Mouse (Mus musculus) adrenal gland, adult 2 months (tissue): ENCODE data around the gene Olfr553. TPM values are rescaled to one million over a fixed set of nuclear protein-coding genes. Genes with fewer than 3 reads are reported as not detected.
"Not testable (repeated sequence)": the region's sequence is repeated elsewhere in the genome, so short reads cannot be mapped to it uniquely, and the experiment has no call there.

ENCODE experiments used
- DNase-seq: peaks from one replicate; pipeline ENCODE4 v3.0.0; 2021
- long read RNA-seq: library from polyadenylated mRNA; stranded (forward); transcript quantifications from one replicate; pipeline ENCODE4 v2.0.0, GENCODE M21; 2021
- polyA plus RNA-seq: library from polyadenylated mRNA; depleted of rRNA; stranded (reverse); fragments of >200 nt; gene quantifications from 2 replicates; pipeline ENCODE4 v1.2.3, GENCODE M21; 2012; rRNA removed
- total RNA-seq, 2 experiments: library from RNA; stranded (reverse); gene quantifications; 2 replicates each; pipeline ENCODE4 v1.2.3; 2021

Olfr553 gene
- not detected for total RNA-seq
- polyA plus RNA-seq, result not detected in 2 replicates
- long read RNA-seq, result 0 reads

- no peak for DNase-seq
Measured at GRCm38 (mm10) chr7:102618118-102618517, at the start of gene Olfr553. TSS of gene Olfr553 (minus strand) at chr7:102618218.

GRCm38 (mm10) chr7:102665378-102665777 lies 47.4 kb upstream of the Olfr553 start:
- no peak for DNase-seq

- DNase-seq, result no peak
Measured at GRCm38 (mm10) chr7:102664599-102664998, 46.6 kb upstream of the Olfr553 start, which contains the start of gene Olfr556. TSS of gene Olfr556 (plus strand) at chr7:102664899.

- no peak for DNase-seq
Measured at GRCm38 (mm10) chr7:102658523-102658922, 40.5 kb upstream of the Olfr553 start, which contains the start of gene Olfr555. TSS of gene Olfr555 (plus strand) at chr7:102658823.

- not testable (repeated sequence) for DNase-seq
Measured at GRCm38 (mm10) chr7:102644945-102645344, 26.9 kb upstream of the Olfr553 start.

GRCm38 (mm10) chr7:102638132-102638531 lies 20.1 kb upstream of the Olfr553 start, which contains the start of gene Olfr554:
TSS of gene Olfr554 (plus strand) at chr7:102638432.
- DNase-seq, result no peak

GRCm38 (mm10) chr7:102636665-102637064 lies 18.6 kb upstream of the Olfr553 start:
- DNase-seq, result peak; percentile 30

- DNase-seq, result not testable (repeated sequence)
Measured at GRCm38 (mm10) chr7:102620368-102620767, 2.4 kb upstream of the Olfr553 start.

GRCm38 (mm10) chr7:102619608-102620007 lies 1.6 kb upstream of the Olfr553 start:
- DNase-seq, result no peak

- DNase-seq, result no peak
Measured at GRCm38 (mm10) chr7:102597378-102598031, 20.5 kb downstream of the Olfr553 start, which contains the start of gene Olfr552. TSS of gene Olfr552 (plus strand) at chr7:102597770.

- no peak for DNase-seq
Measured at GRCm38 (mm10) chr7:102591786-102592185, 26.2 kb downstream of the Olfr553 start, which contains the start of gene Olfr551. TSS of gene Olfr551 (minus strand) at chr7:102591886.

GRCm38 (mm10) chr7:102575998-102576397 lies 42.0 kb downstream of the Olfr553 start:
- DNase-seq, result no peak

- DNase-seq, result no peak
Measured at GRCm38 (mm10) chr7:102573174-102573830, 44.7 kb downstream of the Olfr553 start.

GRCm38 (mm10) chr7:102571142-102571541 lies 46.9 kb downstream of the Olfr553 start, which contains the start of gene Olfr550:
TSS of gene Olfr550 (plus strand) at chr7:102571442.
- DNase-seq, result no peak

GRCm38 (mm10) chr7:102566219-102566618 lies 51.8 kb downstream of the Olfr553 start:
- DNase-seq, result no peak

GRCm38 (mm10) chr7:102564999-102565997 lies 52.7 kb downstream of the Olfr553 start, which contains the start of gene Trim21:
TSS of gene Trim21 (minus strand) at chr7:102565486.
- DNase-seq, result peak; percentile 95

Other genes with a start within 250 kb of the Olfr553 start
- gene Rrm1, start 176.5 kb downstream of the Olfr553 start, total RNA-seq, result 10 to 100 TPM; 16.8 to 20.1 TPM
- 3.2 and 4.1 TPM in 2 replicates for gene Rrm1, start 176.5 kb downstream of the Olfr553 start, polyA plus RNA-seq
- not detected for gene Olfr543, start 136.5 kb downstream of the Olfr553 start, total RNA-seq
- not detected in 2 replicates for gene Olfr543, start 136.5 kb downstream of the Olfr553 start, polyA plus RNA-seq
- gene Olfr544, start 129.9 kb downstream of the Olfr553 start, total RNA-seq, result not detected
- not detected in 2 replicates for gene Olfr544, start 129.9 kb downstream of the Olfr553 start, polyA plus RNA-seq
- gene Olfr545, start 118.6 kb downstream of the Olfr553 start, total RNA-seq, result not detected
- gene Olfr545, start 118.6 kb downstream of the Olfr553 start, polyA plus RNA-seq, result not detected in 2 replicates
- gene Olfr547, start 83.5 kb downstream of the Olfr553 start, total RNA-seq, result not detected
- gene Olfr547, start 83.5 kb downstream of the Olfr553 start, polyA plus RNA-seq, result not detected in 2 replicates
- not detected for gene Olfr548-ps1, start 77.3 kb downstream of the Olfr553 start, total RNA-seq
- not detected in 2 replicates for gene Olfr548-ps1, start 77.3 kb downstream of the Olfr553 start, polyA plus RNA-seq
- gene Olfr549, start 68.3 kb downstream of the Olfr553 start, total RNA-seq, result not detected
- not detected in 2 replicates for gene Olfr549, start 68.3 kb downstream of the Olfr553 start, polyA plus RNA-seq
- gene Trim21, start 52.7 kb downstream of the Olfr553 start, total RNA-seq, result 10 to 100 TPM; 11.7 to 16.0 TPM
- 2.4 and 3.2 TPM in 2 replicates for gene Trim21, start 52.7 kb downstream of the Olfr553 start, polyA plus RNA-seq
- not detected for gene Olfr550, start 46.8 kb downstream of the Olfr553 start, total RNA-seq
- gene Olfr550, start 46.8 kb downstream of the Olfr553 start, polyA plus RNA-seq, result not detected in 2 replicates
- gene Olfr551, start 26.3 kb downstream of the Olfr553 start, total RNA-seq, result not detected
- not detected in 2 replicates for gene Olfr551, start 26.3 kb downstream of the Olfr553 start, polyA plus RNA-seq
- gene Olfr552, start 20.4 kb downstream of the Olfr553 start, total RNA-seq, result under 1 TPM in 1 of 2 experiments, not detected in 1; 0.14 TPM
- not detected in 2 replicates for gene Olfr552, start 20.4 kb downstream of the Olfr553 start, polyA plus RNA-seq
- not detected for gene Olfr554, start 20.2 kb upstream of the Olfr553 start, total RNA-seq
- gene Olfr554, start 20.2 kb upstream of the Olfr553 start, polyA plus RNA-seq, result not detected in 2 replicates
- gene Olfr555, start 40.6 kb upstream of the Olfr553 start, total RNA-seq, result not detected
- not detected in 2 replicates for gene Olfr555, start 40.6 kb upstream of the Olfr553 start, polyA plus RNA-seq
- not detected for gene Olfr556, start 46.7 kb upstream of the Olfr553 start, total RNA-seq
- gene Olfr556, start 46.7 kb upstream of the Olfr553 start, polyA plus RNA-seq, result not detected in 2 replicates
- 1 to 10 TPM; 6.9 to 8.4 TPM for gene Trim68, start 69.1 kb upstream of the Olfr553 start, total RNA-seq
- gene Trim68, start 69.1 kb upstream of the Olfr553 start, polyA plus RNA-seq, result 9.4 and 10.1 TPM in 2 replicates
- gene Olfr557, start 77.7 kb upstream of the Olfr553 start, total RNA-seq, result not detected
- gene Olfr557, start 77.7 kb upstream of the Olfr553 start, polyA plus RNA-seq, result 0.03 TPM in 1 of 2 replicates, not detected in the other
- under 1 TPM; 0.26 to 0.31 TPM for gene Olfr558, start 84.0 kb upstream of the Olfr553 start, total RNA-seq
- 0.38 and 0.51 TPM in 2 replicates for gene Olfr558, start 84.0 kb upstream of the Olfr553 start, polyA plus RNA-seq
- not detected for gene Olfr33, start 100.9 kb upstream of the Olfr553 start, total RNA-seq
- gene Olfr33, start 100.9 kb upstream of the Olfr553 start, polyA plus RNA-seq, result 0.11 TPM in 1 of 2 replicates, not detected in the other
- not detected for gene Olfr559, start 109.3 kb upstream of the Olfr553 start, total RNA-seq
- gene Olfr559, start 109.3 kb upstream of the Olfr553 start, polyA plus RNA-seq, result not detected in 2 replicates
- not detected for gene Olfr560, start 141.1 kb upstream of the Olfr553 start, total RNA-seq
- gene Olfr560, start 141.1 kb upstream of the Olfr553 start, polyA plus RNA-seq, result not detected in 2 replicates
- gene Olfr78, start 141.3 kb upstream of the Olfr553 start, total RNA-seq, result under 1 TPM in 1 of 2 experiments, not detected in 1; 0.24 TPM
- 0.19 and 0.46 TPM in 2 replicates for gene Olfr78, start 141.3 kb upstream of the Olfr553 start, polyA plus RNA-seq
- not detected for gene Olfr561, start 153.0 kb upstream of the Olfr553 start, total RNA-seq
- gene Olfr561, start 153.0 kb upstream of the Olfr553 start, polyA plus RNA-seq, result not detected in 2 replicates
- not detected for gene Olfr564, start 185.3 kb upstream of the Olfr553 start, total RNA-seq
- gene Olfr564, start 185.3 kb upstream of the Olfr553 start, polyA plus RNA-seq, result not detected in 2 replicates
- gene Olfr566, start 240.5 kb upstream of the Olfr553 start, total RNA-seq, result not detected
- not detected in 2 replicates for gene Olfr566, start 240.5 kb upstream of the Olfr553 start, polyA plus RNA-seq